Mouse (Mus musculus) forebrain, embryonic 16.5 days (tissue): ENCODE results near the gene Myd88. TPM values are rescaled to one million over a fixed set of nuclear protein-coding genes. Genes with fewer than 3 reads are reported as not detected.

ENCODE experiments used
- ATAC-seq: fragments of 200-750 bp; cut with Nextera tagmentation; 2 replicates; pipeline ENCODE4 v1.8.0; 2017; ENCODE audit warnings: mild to moderate bottlenecking, moderate library complexity
- H3K27ac ChIP-seq: fragments of 300-500 bp; sonication (generic); 2 replicates; pipeline ENCODE4 v1.5.1; 2014; ENCODE audit warnings: low read length, control low read depth
- H3K27me3 ChIP-seq: fragments of 300-500 bp; sonication (generic); replicated peaks from 2 replicates; pipeline ENCODE4 v1.6.1; 2014; ENCODE audit warnings: low read length; ENCODE audit not compliant: control insufficient read depth, insufficient read depth
- H3K36me3 ChIP-seq: fragments of 300-500 bp; sonication (generic); 2 replicates; pipeline ENCODE4 v1.6.1; 2014; ENCODE audit not compliant: control insufficient read depth, insufficient read depth
- H3K4me1 ChIP-seq: fragments of 300-500 bp; sonication (generic); replicated peaks from 2 replicates; pipeline ENCODE4 v1.6.1; 2014; ENCODE audit warnings: low read length; ENCODE audit not compliant: control insufficient read depth, insufficient read depth
- H3K4me2 ChIP-seq: fragments of 300-500 bp; sonication (generic); 2 replicates; pipeline ENCODE4 v1.6.1; 2014; ENCODE audit warnings: mild to moderate bottlenecking, low read length, control low read depth
- H3K4me3 ChIP-seq: fragments of 300-500 bp; sonication (generic); replicated peaks from 2 replicates; pipeline ENCODE4 v1.5.1; 2014; ENCODE audit warnings: mild to moderate bottlenecking, low read length, control low read depth
- H3K9ac ChIP-seq: fragments of 300-500 bp; sonication (generic); replicated peaks from 2 replicates; pipeline ENCODE4 v1.6.1; 2014; ENCODE audit warnings: low read depth, low read length, control low read depth
- H3K9me3 ChIP-seq: fragments of 300-500 bp; sonication (generic); 2 replicates; pipeline ENCODE4 v1.6.1; 2016; ENCODE audit warnings: low read length; ENCODE audit not compliant: control insufficient read depth
- WGBS: fragments of 180-500 bp; shearing (Covaris S2); extraction: QIAGEN DNeasy Blood & Tissue Kit; methylation state at CpG from one replicate; pipeline ENCODE4 v1.1.7; 2014; 5-methylcytosine and 5-hydroxymethylcytosine counted together
- polyA plus RNA-seq: library from polyadenylated mRNA; unstranded; fragments of >200 nt; fragmentation: Nextera tagmentation; extraction: Ambion mirVana; gene quantifications from 2 replicates; pipeline ENCODE4 v1.2.1, GENCODE M21; 2015

Myd88 gene
- polyA plus RNA-seq, 1 experiment from 2014 or later: 4.4 TPM

GRCm38 (mm10) chr9:119321392-119322229 is 19.6 kb downstream of the Myd88 start:
- Histone ChIP-seq H3K27me3 (no peaks in the 10 kb centered on the region), H3K9ac (peak overlapping the region; percentile 68), H3K4me3 (peak overlapping the region; percentile 69), H3K36me3 (no peaks in the 10 kb centered on the region), H3K9me3 (no peaks in the 10 kb centered on the region), H3K4me2 (peak overlapping the region; percentile 62), H3K4me1 (peaks cover 19% of the 10 kb centered on the region), H3K27ac (peak overlapping the region; percentile 95)
- WGBS: under 1% methylated on average over 48 of the region's 59 CpGs
- peak; percentile 14 for ATAC-seq

- H3K36me3 ChIP-seq: no peaks in the 10 kb centered on the region
- no peak for ATAC-seq
These were observed 20.3 kb downstream of the Myd88 start for GRCm38 (mm10) chr9:119320946-119321345.

GRCm38 (mm10) chr9:119320446-119320845 is 20.8 kb downstream of the Myd88 start:
- H3K9ac ChIP-seq: no peak overlapping the region

More at GRCm38 (mm10) chr9:119320946-119321345, 20.3 kb downstream of the Myd88 start:
- Histone ChIP-seq H3K4me1 (peaks cover 19% of the 10 kb centered on the region), H3K9ac (peak overlapping the region; percentile 68), H3K9me3 (no peaks in the 10 kb centered on the region), H3K4me3 (peak overlapping the region; percentile 69), H3K27ac (no peak overlapping the region), H3K27me3 (no peaks in the 10 kb centered on the region), H3K4me2 (peak overlapping the region; percentile 62)
- 6% methylated on average over 7 of the region's 7 CpGs for WGBS

GRCm38 (mm10) chr9:119318891-119319290 is 22.3 kb downstream of the Myd88 start:
- no peak for ATAC-seq
- H3K9me3 ChIP-seq: no peaks in the 10 kb centered on the region

More at GRCm38 (mm10) chr9:119320446-119320845, 20.8 kb downstream of the Myd88 start:
- Histone ChIP-seq H3K27me3 (no peaks in the 10 kb centered on the region), H3K4me3 (no peak overlapping the region), H3K9me3 (no peaks in the 10 kb centered on the region), H3K27ac (no peak overlapping the region), H3K4me1 (peaks cover 19% of the 10 kb centered on the region), H3K36me3 (no peaks in the 10 kb centered on the region), H3K4me2 (peak overlapping the region; percentile 62)
- ATAC-seq: no peak
- 78% methylated on average over 7 of the region's 7 CpGs for WGBS

GRCm38 (mm10) chr9:119313096-119313495 is 28.1 kb downstream of the Myd88 start:
- Histone ChIP-seq H3K4me2 (no peak overlapping the region), H3K27me3 (no peaks in the 10 kb centered on the region), H3K9me3 (no peaks in the 10 kb centered on the region), H3K4me3 (no peak overlapping the region), H3K9ac (no peak overlapping the region), H3K27ac (no peak overlapping the region), H3K36me3 (no peaks in the 10 kb centered on the region), H3K4me1 (no peaks in the 10 kb centered on the region)
- 86% methylated on average over 10 of the region's 10 CpGs for WGBS
- no peak for ATAC-seq

More at GRCm38 (mm10) chr9:119318891-119319290, 22.3 kb downstream of the Myd88 start:
- no peaks in the 10 kb centered on the region for H3K36me3 ChIP-seq
- 100% methylated on average over 1 of the region's 1 CpGs for WGBS
- H3K4me2 ChIP-seq: no peak overlapping the region
- H3K27ac ChIP-seq: no peak overlapping the region
- H3K27me3 ChIP-seq: no peaks in the 10 kb centered on the region
- H3K4me1 ChIP-seq: peaks cover 19% of the 10 kb centered on the region
- no peak overlapping the region for H3K9ac ChIP-seq
- no peak overlapping the region for H3K4me3 ChIP-seq

- H3K9ac ChIP-seq: no peak overlapping the region
- no peaks in the 10 kb centered on the region for H3K4me1 ChIP-seq
- WGBS: 95% methylated on average over 1 of the region's 1 CpGs
- H3K27ac ChIP-seq: no peak overlapping the region
- H3K4me3 ChIP-seq: no peak overlapping the region
- H3K36me3 ChIP-seq: no peaks in the 10 kb centered on the region
- no peak for ATAC-seq
- no peaks in the 10 kb centered on the region for H3K27me3 ChIP-seq
- H3K4me2 ChIP-seq: no peak overlapping the region
- H3K9me3 ChIP-seq: no peaks in the 10 kb centered on the region
These were observed 32.1 kb downstream of the Myd88 start for GRCm38 (mm10) chr9:119309067-119309466.

- 90% methylated on average over 7 of the region's 7 CpGs for WGBS
- no peak overlapping the region for H3K9ac ChIP-seq
- H3K4me3 ChIP-seq: no peak overlapping the region
- no peak overlapping the region for H3K4me2 ChIP-seq
- no peaks in the 10 kb centered on the region for H3K9me3 ChIP-seq
- H3K36me3 ChIP-seq: peaks cover 3% of the 10 kb centered on the region; the same call in 1 of the 2 replicates
- no peaks in the 10 kb centered on the region for H3K27me3 ChIP-seq
- H3K27ac ChIP-seq: no peak overlapping the region
- no peaks in the 10 kb centered on the region for H3K4me1 ChIP-seq
- no peak for ATAC-seq
These were observed 35.3 kb downstream of the Myd88 start for GRCm38 (mm10) chr9:119305863-119306262.

GRCm38 (mm10) chr9:119298563-119298962 is 42.6 kb downstream of the Myd88 start:
- ATAC-seq: no peak
- 93% methylated on average over 3 of the region's 3 CpGs for WGBS
- peaks cover 3% of the 10 kb centered on the region; the same call in 1 of the 2 replicates for H3K36me3 ChIP-seq

GRCm38 (mm10) chr9:119297696-119298095 is 43.5 kb downstream of the Myd88 start:
- Histone ChIP-seq H3K9me3 (no peaks in the 10 kb centered on the region), H3K27ac (no peak overlapping the region), H3K4me1 (no peaks in the 10 kb centered on the region), H3K4me3 (no peak overlapping the region), H3K9ac (no peak overlapping the region), H3K4me2 (no peak overlapping the region), H3K36me3 (peaks cover 3% of the 10 kb centered on the region; the same call in 1 of the 2 replicates), H3K27me3 (no peaks in the 10 kb centered on the region)
- ATAC-seq: no peak
- 83% methylated on average over 6 of the region's 6 CpGs for WGBS

More at GRCm38 (mm10) chr9:119298563-119298962, 42.6 kb downstream of the Myd88 start:
- Histone ChIP-seq H3K27ac (no peak overlapping the region), H3K9ac (no peak overlapping the region), H3K27me3 (no peaks in the 10 kb centered on the region), H3K4me3 (no peak overlapping the region), H3K4me2 (no peak overlapping the region), H3K9me3 (no peaks in the 10 kb centered on the region), H3K4me1 (no peaks in the 10 kb centered on the region)
